Mouse (Mus musculus) intestine, embryonic 16.5 days (tissue): ENCODE measurements around the gene Arrb1. TPM values are rescaled to one million over a fixed set of nuclear protein-coding genes. Genes with fewer than 3 reads are reported as not detected.

Experiments used
- ATAC-seq: fragments of 200-750 bp; cut with Nextera tagmentation; 2 replicates; pipeline ENCODE4 v1.8.0; 2017; ENCODE audit warnings: moderate TSS enrichment, moderate library complexity
- H3K27ac ChIP-seq: fragments of 300-500 bp; sonication (generic); 2 replicates; pipeline ENCODE4 v1.5.1; 2014; ENCODE audit warnings: mild to moderate bottlenecking, low read length
- H3K27me3 ChIP-seq: fragments of 300-500 bp; sonication (generic); replicated peaks from 2 replicates; pipeline ENCODE4 v1.6.1; 2014; ENCODE audit warnings: low read length, control low read depth, mixed read lengths; ENCODE audit not compliant: control insufficient read depth, insufficient read depth
- H3K36me3 ChIP-seq: fragments of 300-500 bp; sonication (generic); 2 replicates; pipeline ENCODE4 v1.6.1; 2014; ENCODE audit warnings: low read length, control low read depth; ENCODE audit not compliant: control insufficient read depth, insufficient read depth
- H3K4me1 ChIP-seq: fragments of 300-500 bp; sonication (generic); 2 replicates; pipeline ENCODE4 v1.6.1; 2014; ENCODE audit warnings: low read length, control low read depth, mixed read lengths; ENCODE audit not compliant: control insufficient read depth, insufficient read depth
- H3K4me2 ChIP-seq: fragments of 300-500 bp; sonication (generic); 2 replicates; pipeline ENCODE4 v1.6.1; 2014; ENCODE audit warnings: low read depth, low read length, control low read depth
- H3K4me3 ChIP-seq: fragments of 300-500 bp; sonication (generic); 2 replicates; pipeline ENCODE4 v1.5.1; 2014; ENCODE audit warnings: mild to moderate bottlenecking, low read length
- H3K9ac ChIP-seq: fragments of 300-500 bp; sonication (generic); 2 replicates; pipeline ENCODE4 v1.6.1; 2014; ENCODE audit warnings: low read depth, low read length
- H3K9me3 ChIP-seq: fragments of 300-500 bp; sonication (generic); 2 replicates; pipeline ENCODE4 v1.6.1; 2016; ENCODE audit warnings: low read length, control low read depth; ENCODE audit not compliant: control insufficient read depth
- WGBS: fragments of 180-500 bp; shearing (Covaris S2); extraction: QIAGEN DNeasy Blood & Tissue Kit; methylation state at CpG from one replicate; pipeline ENCODE4 v1.1.7; 2014; 5-methylcytosine and 5-hydroxymethylcytosine counted together
- polyA plus RNA-seq: library from polyadenylated mRNA; unstranded; fragments of >200 nt; fragmentation: Nextera tagmentation; extraction: Ambion mirVana; gene quantifications from 2 replicates; pipeline ENCODE4 v1.2.1, GENCODE M21; 2015

Gene Arrb1
- polyA plus RNA-seq, 1 experiment from 2014 or later = 9.2 TPM

GRCm38 (mm10) chr7:99533600-99533999 lies 1.7 kb upstream of the Arrb1 start:
- Histone ChIP-seq H3K27me3 (no peaks in the 10 kb centered on the region), H3K4me1 (peaks cover 48% of the 10 kb centered on the region), H3K4me3 (no peak overlapping the region), H3K4me2 (no peak overlapping the region), H3K9ac (no peak overlapping the region), H3K27ac (no peak overlapping the region), H3K9me3 (no peaks in the 10 kb centered on the region), H3K36me3 (no peaks in the 10 kb centered on the region)
- 74% methylated on average over 7 of the region's 7 CpGs for WGBS
- ATAC-seq = no peak

GRCm38 (mm10) chr7:99534501-99534900 lies 765 bp upstream of the Arrb1 start:
- H3K9me3 ChIP-seq = no peaks in the 10 kb centered on the region
- H3K4me2 ChIP-seq = peak overlapping the region; percentile 90
- peak overlapping the region; percentile 88 for H3K27ac ChIP-seq
- peaks cover 56% of the 10 kb centered on the region for H3K4me1 ChIP-seq
- peak overlapping the region; percentile 84 for H3K4me3 ChIP-seq
- ATAC-seq = no peak
- no peaks in the 10 kb centered on the region for H3K36me3 ChIP-seq
- WGBS = 47% methylated on average over 5 of the region's 5 CpGs
- H3K9ac ChIP-seq = peak overlapping the region; percentile 94; the same call in 1 of the 2 replicates
- H3K27me3 ChIP-seq = no peaks in the 10 kb centered on the region

GRCm38 (mm10) chr7:99535741-99536501 lies 655 bp downstream of the Arrb1 start:
- Histone ChIP-seq H3K9ac (peak overlapping the region; percentile 94), H3K4me3 (peak overlapping the region; percentile 84), H3K36me3 (no peaks in the 10 kb centered on the region), H3K4me1 (peaks cover 62% of the 10 kb centered on the region), H3K27me3 (no peaks in the 10 kb centered on the region), H3K27ac (peak overlapping the region; percentile 88), H3K9me3 (no peaks in the 10 kb centered on the region), H3K4me2 (peak overlapping the region; percentile 90)
- 7% methylated on average over 46 of the region's 46 CpGs for WGBS
- ATAC-seq = peak; percentile 40

- ATAC-seq = 0 out of 2 replicates have a peak, but pooled peaks have one; percentile 3
- no peaks in the 10 kb centered on the region for H3K27me3 ChIP-seq
- no peaks in the 10 kb centered on the region for H3K9me3 ChIP-seq
- 43% methylated on average over 5 of the region's 5 CpGs for WGBS
- H3K4me2 ChIP-seq = peak overlapping the region; percentile 90
- peaks cover 60% of the 10 kb centered on the region for H3K4me1 ChIP-seq
- no peak overlapping the region for H3K4me3 ChIP-seq
- H3K9ac ChIP-seq = 0 out of 2 replicates have a peak overlapping the region, but pooled peaks have one; percentile 2
- peak overlapping the region; percentile 2; the same call in 1 of the 2 replicates for H3K27ac ChIP-seq
- H3K36me3 ChIP-seq = no peaks in the 10 kb centered on the region
Observed at GRCm38 (mm10) chr7:99537183-99537756, 2.0 kb downstream of the Arrb1 start.

GRCm38 (mm10) chr7:99538421-99538820 lies 3.2 kb downstream of the Arrb1 start:
- ATAC-seq = no peak
- 73% methylated on average over 4 of the region's 4 CpGs for WGBS
- peaks cover 58% of the 10 kb centered on the region for H3K4me1 ChIP-seq

DNA sequence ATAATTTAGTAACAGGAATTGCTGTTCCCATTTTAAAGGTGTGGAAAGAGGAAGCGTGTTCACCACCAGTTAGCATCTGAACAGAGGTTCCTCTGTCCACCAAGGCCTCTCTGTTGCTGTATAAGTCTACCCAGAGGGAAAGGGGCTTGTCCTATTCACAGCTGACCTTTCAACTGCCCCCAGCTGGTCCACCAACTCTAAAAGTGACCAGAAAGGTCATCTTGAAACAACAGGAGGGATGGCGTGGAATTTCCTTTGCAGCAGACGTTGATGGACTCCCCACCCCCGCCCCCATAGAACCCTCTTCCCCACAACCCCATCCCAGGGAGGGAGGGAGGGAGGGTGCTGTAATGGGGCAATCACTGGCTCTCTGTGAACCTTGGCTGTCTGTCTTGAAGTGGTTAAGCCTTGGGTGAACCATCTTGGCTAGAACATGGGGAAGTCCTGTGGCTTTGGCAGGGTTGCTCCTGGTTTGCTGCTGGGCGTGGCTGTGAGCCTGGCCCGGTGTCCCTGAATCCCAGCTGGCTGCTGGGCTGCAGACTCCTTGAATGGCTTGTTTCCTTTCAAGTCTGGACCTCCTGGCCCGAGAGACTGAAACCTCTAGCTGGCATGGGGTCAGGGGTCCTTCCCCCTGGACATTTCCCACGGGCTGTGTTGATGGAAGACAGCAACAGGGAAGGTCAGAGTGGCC lies 4.1 kb downstream of the Arrb1 start:
- Histone ChIP-seq H3K27me3 (no peaks in the 10 kb centered on the region), H3K36me3 (no peaks in the 10 kb centered on the region), H3K4me2 (peak overlapping the region; percentile 38), H3K4me1 (peaks cover 58% of the 10 kb centered on the region), H3K4me3 (0 out of 2 replicates have a peak overlapping the region, but pooled peaks have one; percentile 11), H3K9ac (peak overlapping the region; percentile 5; the same call in 1 of the 2 replicates), H3K27ac (peak overlapping the region; percentile 66), H3K9me3 (no peaks in the 10 kb centered on the region)
- ATAC-seq = no peak
- 28% methylated on average over 8 of the region's 8 CpGs for WGBS

More at GRCm38 (mm10) chr7:99538421-99538820, 3.2 kb downstream of the Arrb1 start:
- Histone ChIP-seq H3K4me3 (no peak overlapping the region), H3K9ac (no peak overlapping the region), H3K9me3 (no peaks in the 10 kb centered on the region), H3K27ac (no peak overlapping the region), H3K4me2 (no peak overlapping the region), H3K27me3 (no peaks in the 10 kb centered on the region), H3K36me3 (no peaks in the 10 kb centered on the region)

DNA sequence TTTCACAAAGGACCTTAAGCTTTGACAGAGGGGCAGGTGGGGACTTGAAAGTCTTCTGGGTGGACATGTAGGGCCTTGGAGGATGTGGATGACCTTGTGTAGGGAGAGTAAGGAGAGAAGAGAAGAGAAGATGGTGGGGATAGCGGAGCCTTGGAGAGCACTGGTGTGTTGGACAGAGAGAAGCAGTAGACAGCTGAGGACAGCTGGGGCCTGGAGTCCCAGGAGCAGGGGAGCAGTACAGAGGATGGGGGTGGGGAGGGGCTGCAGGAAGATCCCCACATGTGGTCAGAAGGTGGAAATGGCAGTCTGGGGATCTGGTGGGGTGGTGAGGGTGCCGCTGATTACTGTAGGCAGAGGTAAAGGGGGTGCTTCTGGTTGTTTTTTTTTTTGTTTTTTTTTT lies 4.8 kb downstream of the Arrb1 start:
- H3K27ac ChIP-seq = peak overlapping the region; percentile 66

GRCm38 (mm10) chr7:99541204-99541603 lies 5.9 kb downstream of the Arrb1 start:
- Histone ChIP-seq H3K36me3 (no peaks in the 10 kb centered on the region), H3K9ac (no peak overlapping the region), H3K9me3 (no peaks in the 10 kb centered on the region), H3K27me3 (no peaks in the 10 kb centered on the region), H3K4me2 (no peak overlapping the region), H3K27ac (no peak overlapping the region), H3K4me3 (no peak overlapping the region), H3K4me1 (peaks cover 61% of the 10 kb centered on the region)
- WGBS = 33% methylated on average over 5 of the region's 5 CpGs
- ATAC-seq = no peak

More for the DNA sequence above, 4.8 kb downstream of the Arrb1 start:
- no peaks in the 10 kb centered on the region for H3K27me3 ChIP-seq
- peak overlapping the region; percentile 38 for H3K4me2 ChIP-seq
- no peak for ATAC-seq
- H3K4me3 ChIP-seq = 0 out of 2 replicates have a peak overlapping the region, but pooled peaks have one; percentile 11
- 69% methylated on average over 2 of the region's 2 CpGs for WGBS
- H3K9me3 ChIP-seq = no peaks in the 10 kb centered on the region
- H3K36me3 ChIP-seq = no peaks in the 10 kb centered on the region
- peaks cover 56% of the 10 kb centered on the region for H3K4me1 ChIP-seq
- peak overlapping the region; percentile 5; the same call in 1 of the 2 replicates for H3K9ac ChIP-seq

GRCm38 (mm10) chr7:99544272-99544671 lies 9.0 kb downstream of the Arrb1 start:
- H3K4me3 ChIP-seq = no peak overlapping the region
- H3K27ac ChIP-seq = no peak overlapping the region
- H3K4me2 ChIP-seq = no peak overlapping the region
- no peak for ATAC-seq
- H3K4me1 ChIP-seq = peaks cover 44% of the 10 kb centered on the region
- 71% methylated on average over 6 of the region's 6 CpGs for whole genome bisulfite sequencing
- no peaks in the 10 kb centered on the region for H3K36me3 ChIP-seq
- H3K27me3 ChIP-seq = no peaks in the 10 kb centered on the region
- H3K9ac ChIP-seq = no peak overlapping the region
- H3K9me3 ChIP-seq = no peaks in the 10 kb centered on the region
